Mouse (Mus musculus) MEL (cell line): ENCODE results near the gene 1600014C10Rik. TPM values are rescaled to one million over a fixed set of nuclear protein-coding genes. Genes with fewer than 3 reads are reported as not detected.

Experiments used
- DNase-seq: peaks from one replicate; pipeline ENCODE4 v3.0.0; 2011; ENCODE audit warnings: low read depth, low spot score
- H3K27ac ChIP-seq: 2 replicates; pipeline ENCODE4 v1.5.1; 2012; ENCODE audit warnings: low read depth, mild to moderate bottlenecking, control low read depth, low read length, moderate library complexity; ENCODE audit not compliant: control insufficient read depth
- H3K27me3 ChIP-seq, 2 experiments: fragments of 150-350 bp in 1 of 2; sonication (generic) in 1 of 2; 2 replicates each; pipeline ENCODE4 v1.6.1; 2012; ENCODE audit warnings: low read length in 2 of 2, mild to moderate bottlenecking in 2 of 2, improper control_type of control experiment in 1 of 2, moderate library complexity in 1 of 2; ENCODE audit not compliant: insufficient read depth in 2 of 2, control insufficient read depth in 1 of 2
- H3K36me3 ChIP-seq, 2 experiments: 2 replicates each; pipeline ENCODE4 v1.6.1; 2012 to 2014; ENCODE audit warnings: low read length in 2 of 2, improper control_type of control experiment in 1 of 2, inconsistent platforms in 1 of 2, mild to moderate bottlenecking in 1 of 2; ENCODE audit not compliant: insufficient read depth in 2 of 2, control insufficient read depth in 1 of 2
- H3K4me1 ChIP-seq, 2 experiments: fragments of 150-350 bp in 1 of 2; sonication (generic) in 1 of 2; 2 replicates each; pipeline ENCODE4 v1.6.1; 2012; ENCODE audit warnings: low read length in 2 of 2, improper control_type of control experiment in 1 of 2, mild to moderate bottlenecking in 1 of 2; ENCODE audit not compliant: insufficient read depth in 2 of 2, control insufficient read depth in 1 of 2
- H3K4me3 ChIP-seq, 2 experiments: fragments of 150-350 bp in 1 of 2; sonication (generic) in 1 of 2; 2 replicates each; pipeline ENCODE4 v1.5.1; 2012; ENCODE audit warnings: low read depth in 2 of 2, low read length in 2 of 2, mild to moderate bottlenecking in 2 of 2, moderate library complexity in 2 of 2, control low read depth in 1 of 2, improper control_type of control experiment in 1 of 2; ENCODE audit not compliant: control insufficient read depth in 1 of 2, insufficient read depth in 1 of 2
- H3K79me2 ChIP-seq: 2 replicates; pipeline ENCODE4 v1.6.1; 2012; ENCODE audit warnings: mild to moderate bottlenecking, low read length, moderate library complexity; ENCODE audit not compliant: control insufficient read depth, poor library complexity, insufficient read depth
- H3K9ac ChIP-seq: 2 replicates; pipeline ENCODE4 v1.6.1; 2012; ENCODE audit warnings: low read depth, mild to moderate bottlenecking, control low read depth, low read length, moderate library complexity; ENCODE audit not compliant: control insufficient read depth, poor library complexity, severe bottlenecking
- H3K9me3 ChIP-seq: fragments of 150-350 bp; sonication (generic); replicated peaks from 2 replicates; pipeline ENCODE4 v1.6.1; 2012; ENCODE audit warnings: mild to moderate bottlenecking, low read length, improper control_type of control experiment, moderate library complexity; ENCODE audit not compliant: insufficient read depth
- BHLHE40 ChIP-seq: IDR thresholded peaks from 2 replicates; pipeline ENCODE4 v1.6.1; 2012; ENCODE audit warnings: low read depth, mild to moderate bottlenecking, inconsistent platforms, low read length, improper control_type of control experiment, borderline replicate concordance
- CHD2 ChIP-seq: IDR thresholded peaks from 2 replicates; pipeline ENCODE4 v1.6.1; 2011; ENCODE audit warnings: low read length, improper control_type of control experiment
- CTCF ChIP-seq, 3 experiments: IDR thresholded peaks in 2 of 3; conservative IDR thresholded peaks in 1 of 3; 2 replicates each; pipeline ENCODE4 v1.5.1; 2011 to 2012; ENCODE audit warnings: low read length in 3 of 3, low read depth in 2 of 3, mild to moderate bottlenecking in 2 of 3, improper control_type of control experiment in 1 of 3, inconsistent platforms in 1 of 3, mixed read lengths in 1 of 3, moderate library complexity in 1 of 3; ENCODE audit not compliant: control insufficient read depth in 1 of 3, insufficient read depth in 1 of 3, poor library complexity in 1 of 3, severe bottlenecking in 1 of 3
- EP300 ChIP-seq, 2 experiments: IDR thresholded peaks; 2 replicates each; pipeline ENCODE4 v1.6.1; 2011; ENCODE audit warnings: improper control_type of control experiment in 2 of 2, low read length in 2 of 2, low read depth in 1 of 2, mild to moderate bottlenecking in 1 of 2
- ETS1 ChIP-seq: IDR thresholded peaks from 2 replicates; pipeline ENCODE4 v1.6.1; 2012; ENCODE audit warnings: low read depth, mild to moderate bottlenecking, inconsistent platforms, low read length, improper control_type of control experiment, moderate library complexity
- GABPA ChIP-seq: IDR thresholded peaks from 2 replicates; pipeline ENCODE4 v1.6.1; 2012; ENCODE audit warnings: low read depth, mild to moderate bottlenecking, inconsistent platforms, low read length, improper control_type of control experiment, moderate library complexity
- HCFC1 ChIP-seq: IDR thresholded peaks from 2 replicates; pipeline ENCODE4 v1.6.1; 2012; ENCODE audit warnings: low read depth, mild to moderate bottlenecking, inconsistent platforms, low read length, improper control_type of control experiment, moderate library complexity
- MAX ChIP-seq: IDR thresholded peaks from 2 replicates; pipeline ENCODE4 v1.6.1; 2011; ENCODE audit warnings: low read length, improper control_type of control experiment
- MAZ ChIP-seq: IDR thresholded peaks from 2 replicates; pipeline ENCODE4 v1.6.1; 2012; ENCODE audit warnings: low read depth, mild to moderate bottlenecking, inconsistent platforms, low read length, improper control_type of control experiment
- MEF2A ChIP-seq: IDR thresholded peaks from 2 replicates; pipeline ENCODE4 v1.6.1; 2014; ENCODE audit warnings: low read depth, mild to moderate bottlenecking, inconsistent platforms, low read length, improper control_type of control experiment; ENCODE audit not compliant: poor library complexity, insufficient replicate concordance, severe bottlenecking; ENCODE audit errors: extremely low read depth
- MXI1 ChIP-seq: IDR thresholded peaks from 2 replicates; pipeline ENCODE4 v1.6.1; 2011; ENCODE audit warnings: mild to moderate bottlenecking, low read depth, low read length, improper control_type of control experiment
- MYC ChIP-seq: IDR thresholded peaks from 2 replicates; pipeline ENCODE4 v1.6.1; 2011; ENCODE audit warnings: low read depth, mild to moderate bottlenecking, low read length, improper control_type of control experiment, moderate library complexity
- NRF1 ChIP-seq: IDR thresholded peaks from 2 replicates; pipeline ENCODE4 v1.6.1; 2014; ENCODE audit warnings: low read depth, mild to moderate bottlenecking, inconsistent platforms, low read length, improper control_type of control experiment, moderate library complexity; ENCODE audit not compliant: poor library complexity, insufficient read depth, severe bottlenecking
- POLR2A ChIP-seq, 2 experiments: IDR thresholded peaks; 2 replicates each; pipeline ENCODE4 v1.6.1; 2011 to 2012; ENCODE audit warnings: low read length in 2 of 2, mild to moderate bottlenecking in 2 of 2, control low read depth in 1 of 2, improper control_type of control experiment in 1 of 2, low read depth in 1 of 2, moderate library complexity in 1 of 2; ENCODE audit not compliant: control insufficient read depth in 1 of 2, insufficient read depth in 1 of 2, poor library complexity in 1 of 2
- POLR2AphosphoS2 ChIP-seq: IDR thresholded peaks from 2 replicates; pipeline ENCODE4 v1.6.1; 2011; ENCODE audit warnings: low read length, improper control_type of control experiment
- POLR2AphosphoS5 ChIP-seq: IDR thresholded peaks from 2 replicates; pipeline ENCODE4 v1.6.1; 2012; ENCODE audit warnings: low read depth, borderline replicate concordance, mild to moderate bottlenecking, inconsistent platforms, low read length, moderate library complexity, mixed read lengths
- TBP ChIP-seq: IDR thresholded peaks from 2 replicates; pipeline ENCODE4 v1.8.0; 2011; ENCODE audit warnings: low read depth, low read length, improper control_type of control experiment
- TCF12 ChIP-seq: IDR thresholded peaks from 2 replicates; pipeline ENCODE4 v1.6.1; 2014; ENCODE audit warnings: low read depth, mild to moderate bottlenecking, inconsistent platforms, low read length, improper control_type of control experiment, moderate library complexity
- ZKSCAN1 ChIP-seq: IDR thresholded peaks from 2 replicates; pipeline ENCODE4 v1.6.1; 2012; ENCODE audit warnings: low read depth, mild to moderate bottlenecking, inconsistent platforms, low read length, improper control_type of control experiment, moderate library complexity
- polyA plus RNA-seq, 2 experiments: library from polyadenylated mRNA; stranded (reverse) in 1 of 2; unstranded in 1 of 2; fragments of >175 nt in 1 of 2; fragments of >200 nt in 1 of 2; gene quantifications; 2 replicates each; pipeline versions ENCODE4 v1.2.1 to v1.2.4; 2012; ENCODE audit warnings: low replicate concordance in 2 of 2, low read depth in 1 of 2; ENCODE audit not compliant: insufficient read length in 2 of 2, insufficient read depth in 1 of 2, missing spikeins in 1 of 2
- total RNA-seq: library from RNA; depleted of rRNA; stranded (reverse); fragments of 300-350 nt; gene quantifications from 2 replicates; pipeline ENCODE4 v1.2.3, GENCODE M21; 2012

1600014C10Rik gene
- total and polyA plus RNA-seq, 3 experiments = 10.2 to 14.7 TPM; not detected in 1

DNA sequence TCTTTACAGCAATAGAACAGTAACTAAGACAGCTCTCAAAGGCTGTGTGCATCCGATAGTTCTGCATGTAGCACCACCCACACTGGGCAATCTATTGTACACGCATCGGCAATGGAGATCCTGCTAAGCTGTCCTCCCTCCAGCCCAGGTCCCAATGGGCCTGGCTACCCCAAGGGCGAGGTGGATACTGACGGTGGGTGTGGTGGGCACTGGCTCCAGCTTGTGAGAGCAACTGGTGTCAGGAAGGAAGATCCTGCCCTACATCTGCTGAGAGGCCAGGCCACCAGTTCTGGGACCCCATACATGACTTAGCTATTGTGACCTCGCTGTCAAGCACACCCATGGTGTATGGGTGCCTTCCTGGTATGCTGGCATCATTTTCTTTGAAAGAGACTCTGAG, 32.7 kb downstream of the 1600014C10Rik start:
- Histone ChIP-seq H3K36me3 (no peaks in the 10 kb centered on the region), H3K4me1 (no peaks in the 10 kb centered on the region), H3K79me2 (no peaks in the 10 kb centered on the region), H3K9ac (no peak overlapping the region), H3K27ac (no peak overlapping the region), H3K27me3 (no peaks in the 10 kb centered on the region), H3K4me3 (no peak overlapping the region), H3K9me3 (no peaks in the 10 kb centered on the region)
- TF ChIP-seq ZKSCAN1 (no peak), NRF1 (no peak), TBP (no peak), MEF2A (no peak), CHD2 (no peak), MAZ (no peak), POLR2AphosphoS5 (no peak), EP300 (IDR thresholded peaks at IDR 0.05; ENCODE audit: low read depth in 1 of 2, low read length in 2 of 2) (no peak), CTCF (IDR thresholded peaks at IDR 0.05 in 2 of 3, conservative IDR thresholded peaks at IDR 0.05 in 1 of 3; ENCODE audit: control insufficient read depth in 1 of 3, insufficient read depth in 1 of 3, low read depth in 2 of 3, low read length in 3 of 3, poor library complexity in 1 of 3, severe bottlenecking in 1 of 3) (no peak), POLR2AphosphoS2 (no peak), MAX (no peak)
- no peak for DNase-seq

DNA sequence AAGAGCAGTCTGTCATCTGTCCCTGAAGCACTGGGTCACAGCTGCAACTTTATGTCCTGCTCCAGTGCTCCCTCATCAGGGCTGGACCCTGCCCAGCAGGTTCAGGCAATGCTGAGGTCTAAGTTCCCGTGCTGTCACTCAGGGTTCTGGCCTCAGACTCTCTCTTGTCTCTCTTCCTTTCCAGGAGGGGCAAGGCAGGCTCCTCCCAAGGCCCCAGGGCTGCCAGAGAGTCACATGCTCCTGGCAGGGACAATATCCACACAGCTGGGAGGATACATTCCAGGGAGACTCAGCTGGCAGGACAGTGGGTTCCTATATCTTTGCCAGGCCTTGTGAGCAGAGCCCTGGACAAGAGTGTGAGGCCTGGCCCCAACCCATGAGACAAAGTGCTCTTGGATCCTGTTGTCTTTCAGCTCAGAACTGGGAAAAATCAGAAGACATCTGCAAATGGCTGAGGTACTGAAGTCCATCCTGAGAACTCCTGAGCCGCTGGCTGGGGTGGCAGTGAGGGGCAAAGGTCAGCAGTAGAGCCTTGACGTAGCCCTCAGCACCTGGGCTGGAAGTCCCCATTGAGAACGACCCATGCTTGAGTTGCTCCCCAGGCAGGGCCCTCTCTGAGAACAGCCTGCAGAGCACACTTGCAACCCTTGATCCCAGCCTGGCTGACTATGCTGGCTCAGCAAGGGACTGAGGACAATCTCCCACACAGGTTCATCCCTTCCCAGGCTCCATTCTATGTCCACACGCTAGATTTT, 34.6 kb downstream of the 1600014C10Rik start:
- Histone ChIP-seq H3K79me2 (no peaks in the 10 kb centered on the region), H3K4me1 (no peaks in the 10 kb centered on the region), H3K9me3 (no peaks in the 10 kb centered on the region), H3K27me3 (no peaks in the 10 kb centered on the region), H3K4me3 (no peak overlapping the region), H3K9ac (no peak overlapping the region), H3K27ac (no peak overlapping the region), H3K36me3 (no peaks in the 10 kb centered on the region)
- no peak for TF ChIP-seq GABPA
- no peak for TF ChIP-seq MXI1
- no peak for TF ChIP-seq MAZ
- TF ChIP-seq ETS1 = no peak
- TF ChIP-seq MAX = no peak
- no peak for TF ChIP-seq MYC
- no peak for TF ChIP-seq POLR2A (IDR thresholded peaks at IDR 0.05; ENCODE audit: control insufficient read depth in 1 of 2, insufficient read depth in 1 of 2, low read depth in 1 of 2, low read length in 2 of 2, poor library complexity in 1 of 2)
- TF ChIP-seq CHD2 = no peak
- TF ChIP-seq CTCF (IDR thresholded peaks at IDR 0.05 in 2 of 3, conservative IDR thresholded peaks at IDR 0.05 in 1 of 3; ENCODE audit: control insufficient read depth in 1 of 3, insufficient read depth in 1 of 3, low read depth in 2 of 3, low read length in 3 of 3, poor library complexity in 1 of 3, severe bottlenecking in 1 of 3) = no peak
- no peak for TF ChIP-seq POLR2AphosphoS2
- TF ChIP-seq HCFC1 = no peak
- TF ChIP-seq TCF12 = no peak
- TF ChIP-seq BHLHE40 = no peak
- TF ChIP-seq POLR2AphosphoS5 = no peak
- no peak for DNase-seq
